Mouse (Mus musculus) erythroblast, embryonic 14.5 days (primary cell): ENCODE measurements around the gene Kiz.

Source experiments
- GATA1 ChIP-seq: IDR thresholded peaks from 2 replicates; pipeline ENCODE4 v1.6.1; 2012; ENCODE audit warnings: low read length, inconsistent platforms, mixed read lengths
- TAL1 ChIP-seq: IDR thresholded peaks from 3 replicates; pipeline ENCODE4 v1.6.1; 2012; ENCODE audit warnings: low read length, inconsistent platforms, mixed read lengths

DNA sequence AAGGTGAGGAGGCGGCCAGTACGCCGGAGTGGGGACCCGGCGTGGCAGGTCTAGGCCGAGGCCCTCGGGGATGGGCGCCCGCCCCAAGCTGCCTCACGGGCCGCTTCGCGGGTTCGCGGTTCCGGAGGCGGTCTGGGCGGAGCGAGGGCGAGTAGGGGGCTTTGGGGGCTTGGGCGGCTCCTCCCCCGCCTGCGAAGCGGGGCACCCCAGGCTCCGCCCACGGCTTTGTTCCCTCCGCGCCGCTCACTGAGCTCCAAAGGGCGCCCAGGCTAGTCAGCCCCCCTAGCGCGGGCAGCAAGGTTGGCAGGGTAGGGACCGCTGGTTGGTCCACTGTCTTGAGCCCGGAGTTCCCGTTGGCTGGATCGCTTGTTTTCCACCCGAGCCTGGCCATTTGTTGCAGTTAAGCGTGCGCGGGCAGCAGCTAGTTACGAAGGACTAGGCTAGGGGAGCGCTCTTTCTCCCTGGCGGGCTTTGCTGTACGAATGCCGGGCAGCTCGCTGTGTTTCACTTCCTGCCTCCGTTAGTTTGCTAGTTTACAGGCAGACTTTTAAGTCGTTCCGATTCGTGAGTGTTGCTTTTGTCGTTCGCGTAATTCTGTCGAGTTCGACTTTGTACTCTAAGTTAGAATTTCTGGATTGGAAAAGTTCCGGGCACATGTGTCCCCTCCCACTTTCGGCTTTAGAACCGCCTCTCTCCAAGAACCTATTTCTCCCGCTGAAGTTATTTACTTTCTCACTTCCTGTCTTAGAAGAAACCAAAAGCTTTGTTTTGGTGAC is 157.7 kb downstream of the Kiz start:
- TF ChIP-seq GATA1 (no peak), TAL1 (no peak)
